ENCODE assay signal across 15 mouse cellular contexts in the genomic region with DNA sequence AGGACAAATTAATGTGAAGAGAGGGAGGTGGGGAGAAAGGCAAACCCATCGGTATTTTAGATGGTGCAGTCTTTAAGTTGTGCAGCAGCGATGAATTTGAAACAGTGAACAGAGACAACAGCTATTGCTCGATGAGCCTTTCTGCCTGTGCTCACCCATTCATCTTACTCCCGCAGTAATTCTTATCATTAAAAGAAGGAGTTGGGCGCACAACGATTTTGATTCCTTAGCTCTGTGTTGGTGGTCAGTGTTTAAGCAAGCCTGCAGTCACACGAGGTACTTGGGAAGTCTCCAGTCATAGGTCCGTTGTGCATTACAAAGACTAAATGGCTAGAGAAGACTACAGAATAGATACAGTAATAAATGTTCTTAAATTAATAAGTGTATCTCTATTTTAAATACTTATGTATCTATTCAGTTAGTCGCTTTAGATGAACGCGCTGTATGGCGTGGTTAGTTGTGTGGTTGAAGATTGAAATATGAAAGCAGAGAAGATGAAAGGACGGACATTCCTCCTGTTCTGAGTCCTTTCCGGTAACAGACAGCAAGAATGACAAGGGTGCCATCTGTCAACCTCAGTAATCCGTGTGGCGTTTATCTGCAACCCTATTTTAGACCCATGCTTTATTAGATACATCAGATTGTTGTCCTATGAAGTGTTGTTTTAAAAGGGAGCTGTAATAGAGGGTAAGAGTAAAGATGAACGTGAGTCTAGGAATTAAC. TPM values are rescaled to one million over a fixed set of nuclear protein-coding genes. Genes with fewer than 3 reads are reported as not detected.
DNase-seq lines count a peak whose midpoint lies in the region; ATAC-seq and TF ChIP-seq lines count a peak whose summit lies in the region.
"Had no signal": no experiment of that assay in that cellular context is flagged by ENCODE, and none has a peak within 500 bp of the region (broad histone marks: within the 10 kb centered on the region; RNA-seq: fewer than 3 reads in every experiment).

No protein-coding gene starts in this region.

- no peak for ATAC-seq in heart, embryonic 13.5 days (ENCODE audit: extremely low read depth, insufficient number of reproducible peaks, low FRiP score, low TSS enrichment)
- ATAC-seq in stomach, embryonic 16.5 days (ENCODE audit: insufficient read depth, low FRiP score), result no peak
- no peak for ATAC-seq in stomach, postnatal 0 days (ENCODE audit: low FRiP score, low TSS enrichment)
- no peak for ATAC-seq in midbrain, embryonic 13.5 days
- ATAC-seq: CD4-positive, CD25-positive, alpha-beta regulatory T cell, adult 4 months had no signal

- TF ChIP-seq CTCF in stomach, postnatal 0 days (IDR thresholded peaks at IDR 0.05; ENCODE audit: low read depth), result no peak

- no peak overlapping the region for H3K27ac ChIP-seq in heart, embryonic 13.5 days (replicated peaks)
- H3K27ac ChIP-seq in stomach, embryonic 16.5 days (ENCODE audit: low read length), result no peak overlapping the region
- H3K27ac ChIP-seq in stomach, postnatal 0 days (replicated peaks), result no peak overlapping the region
- no peak overlapping the region for H3K27ac ChIP-seq in midbrain, embryonic 13.5 days
- H3K27ac ChIP-seq: heart, embryonic 10.5 days; kidney, postnatal 0 days; limb, embryonic 15.5 days; lung, embryonic 15.5 days had no signal

- no peak for DNase-seq in heart, postnatal 4 days
- no peak for DNase-seq in stomach, postnatal 0 days (ENCODE audit: low spot score)
- DNase-seq in right cerebral cortex, postnatal 36 days (ENCODE audit: low spot score in 2 of 2), result no peak
- no peak for DNase-seq in frontal cortex, postnatal 25 days (ENCODE audit: low spot score in 2 of 2)
- DNase-seq: right cerebral cortex, postnatal 4 days; thymus, postnatal 25 days had no signal

- 81% methylated on average over 17 of the region's 17 CpGs for WGBS in heart, embryonic 13.5 days
- 86% methylated on average over 17 of the region's 17 CpGs for WGBS in stomach, embryonic 16.5 days
- 83% methylated on average over 17 of the region's 17 CpGs for WGBS in stomach, postnatal 0 days
- WGBS in midbrain, embryonic 13.5 days, result 78% methylated on average over 17 of the region's 17 CpGs

- peak overlapping the region; percentile 98; the same call in 1 of the 2 replicates for H3K4me2 ChIP-seq in heart, embryonic 13.5 days
- H3K4me2 ChIP-seq in stomach, embryonic 16.5 days (ENCODE audit: low read depth, low read length), result peak overlapping the region; percentile 94; the same call in 1 of the 2 replicates
- H3K4me2 ChIP-seq in stomach, postnatal 0 days (replicated peaks; ENCODE audit: low read depth), result no peak overlapping the region
- peak overlapping the region; percentile 80 for H3K4me2 ChIP-seq in midbrain, embryonic 13.5 days (replicated peaks)

- no peak for TF ChIP-seq EP300 in stomach, postnatal 0 days (optimal IDR thresholded peaks at IDR 0.05)

- H3K4me1 ChIP-seq in heart, embryonic 13.5 days, result peaks cover 40% of the 10 kb centered on the region
- H3K4me1 ChIP-seq in stomach, embryonic 16.5 days (ENCODE audit: control insufficient read depth, insufficient read depth, low read length), result peaks cover 14% of the 10 kb centered on the region; the same call in 1 of the 2 replicates
- no peaks in the 10 kb centered on the region for H3K4me1 ChIP-seq in stomach, postnatal 0 days (replicated peaks; ENCODE audit: control insufficient read depth, insufficient read depth)
- H3K4me1 ChIP-seq in midbrain, embryonic 13.5 days (replicated peaks), result peaks cover 37% of the 10 kb centered on the region

- H3K27me3 ChIP-seq in heart, embryonic 13.5 days (replicated peaks), result no peaks in the 10 kb centered on the region; the same call in 1 of the 2 replicates
- no peaks in the 10 kb centered on the region for H3K27me3 ChIP-seq in stomach, embryonic 16.5 days (ENCODE audit: control insufficient read depth, insufficient read depth, low read length)
- H3K27me3 ChIP-seq in stomach, postnatal 0 days (ENCODE audit: control insufficient read depth, insufficient read depth, low read length), result no peaks in the 10 kb centered on the region
- no peaks in the 10 kb centered on the region for H3K27me3 ChIP-seq in midbrain, embryonic 13.5 days
- H3K27me3 ChIP-seq: limb, embryonic 15.5 days; lung, embryonic 15.5 days; megakaryocyte, embryonic 14.5 days had no signal

- H3K9me3 ChIP-seq in heart, embryonic 13.5 days, result no peaks in the 10 kb centered on the region
- no peaks in the 10 kb centered on the region for H3K9me3 ChIP-seq in stomach, embryonic 16.5 days (replicated peaks; ENCODE audit: control insufficient read depth, low read length)
- no peaks in the 10 kb centered on the region for H3K9me3 ChIP-seq in stomach, postnatal 0 days (ENCODE audit: control insufficient read depth, low read length)
- no peaks in the 10 kb centered on the region for H3K9me3 ChIP-seq in midbrain, embryonic 13.5 days
- H3K9me3 ChIP-seq: heart, embryonic 10.5 days; limb, embryonic 15.5 days; lung, embryonic 15.5 days; megakaryocyte, embryonic 14.5 days had no signal

- H3K4me3 ChIP-seq in heart, embryonic 13.5 days, result no peak overlapping the region
- no peak overlapping the region for H3K4me3 ChIP-seq in stomach, embryonic 16.5 days (replicated peaks; ENCODE audit: low read length)
- H3K4me3 ChIP-seq in stomach, postnatal 0 days (ENCODE audit: low read depth, low read length), result no peak overlapping the region
- peak overlapping the region; percentile 80; the same call in 1 of the 2 replicates for H3K4me3 ChIP-seq in midbrain, embryonic 13.5 days (replicated peaks)
- H3K4me3 ChIP-seq: limb, embryonic 15.5 days; megakaryocyte, embryonic 14.5 days had no signal

- H3K36me3 ChIP-seq in heart, embryonic 13.5 days, result peaks cover 10% of the 10 kb centered on the region
- H3K36me3 ChIP-seq in stomach, embryonic 16.5 days (ENCODE audit: control insufficient read depth, insufficient read depth, low read length), result no peaks in the 10 kb centered on the region
- no peaks in the 10 kb centered on the region for H3K36me3 ChIP-seq in stomach, postnatal 0 days (ENCODE audit: control insufficient read depth, insufficient read depth, low read length)
- peaks cover 3% of the 10 kb centered on the region; the same call in 1 of the 2 replicates for H3K36me3 ChIP-seq in midbrain, embryonic 13.5 days
- H3K36me3 ChIP-seq: limb, embryonic 15.5 days; lung, embryonic 15.5 days had no signal

- no peak overlapping the region for H3K9ac ChIP-seq in heart, embryonic 13.5 days
- no peak overlapping the region for H3K9ac ChIP-seq in stomach, embryonic 16.5 days (ENCODE audit: low read length)
- H3K9ac ChIP-seq in stomach, postnatal 0 days (ENCODE audit: low read length), result no peak overlapping the region
- peak overlapping the region; percentile 34; the same call in 1 of the 2 replicates for H3K9ac ChIP-seq in midbrain, embryonic 13.5 days (replicated peaks)
- H3K9ac ChIP-seq: limb, embryonic 15.5 days had no signal

RNA-seq across cellular contexts. Expression of gene Extl2, which starts 2.5 kb away (rescaled TPM):
- 18.8 and 19.5 TPM in 2 replicates for polyA plus RNA-seq in heart, embryonic 13.5 days (2015; fragmentation: Nextera tagmentation; extraction: Ambion mirVana)
- total RNA-seq in heart, postnatal 4 days (2021), result 10 to 100 TPM; 18.7 to 19.1 TPM
- polyA plus RNA-seq in stomach, embryonic 16.5 days (2015; fragmentation: Nextera tagmentation; extraction: Ambion mirVana), result 20.2 and 20.3 TPM in 2 replicates
- polyA plus RNA-seq in stomach, postnatal 0 days (2015; fragmentation: Nextera tagmentation; extraction: Ambion mirVana), result 13.5 and 14.1 TPM in 2 replicates
- 22.8 and 23.9 TPM in 2 replicates for polyA plus RNA-seq in midbrain, embryonic 13.5 days (2015; fragmentation: Nextera tagmentation; extraction: Ambion mirVana)

RNA-seq across cellular contexts. Expression of gene Slc30a7, which starts 2.6 kb away (rescaled TPM):
- 17.4 and 19.8 TPM in 2 replicates for polyA plus RNA-seq in heart, embryonic 13.5 days (2015; fragmentation: Nextera tagmentation; extraction: Ambion mirVana)
- total RNA-seq in heart, postnatal 4 days (2021), result 10 to 100 TPM; 26.7 to 27.0 TPM
- polyA plus RNA-seq in stomach, embryonic 16.5 days (2015; fragmentation: Nextera tagmentation; extraction: Ambion mirVana), result 43.1 and 50.0 TPM in 2 replicates
- 36.4 and 37.7 TPM in 2 replicates for polyA plus RNA-seq in stomach, postnatal 0 days (2015; fragmentation: Nextera tagmentation; extraction: Ambion mirVana)
- 17.0 and 17.6 TPM in 2 replicates for polyA plus RNA-seq in midbrain, embryonic 13.5 days (2015; fragmentation: Nextera tagmentation; extraction: Ambion mirVana)
